Mouse (Mus musculus) lung, postnatal 0 days (tissue): Measurements from ENCODE around the gene Gm49384.
"Not testable (repeated sequence)": the region's sequence is repeated elsewhere in the genome, so short reads cannot be mapped to it uniquely, and the experiment has no call there.

Source experiments
- CTCF ChIP-seq: IDR thresholded peaks from 2 replicates; pipeline ENCODE4 v1.5.1; 2016; ENCODE audit warnings: antibody characterized with exemption, mild to moderate bottlenecking
- EP300 ChIP-seq: IDR thresholded peaks from 2 replicates; pipeline ENCODE4 v1.6.1; 2016; ENCODE audit warnings: antibody characterized with exemption, mild to moderate bottlenecking, control low read depth

GRCm38 (mm10) chr12:69158765-69159577 is 45.1 kb downstream of the Gm49384 start, which contains the start of gene Rps29:
- TF ChIP-seq CTCF, EP300: not testable (repeated sequence)
